Mouse (Mus musculus) CH12.LX (cell line): ENCODE data around the gene Cnksr1. TPM values are rescaled to one million over a fixed set of nuclear protein-coding genes. Genes with fewer than 3 reads are reported as not detected.
A peak's percentile ranks its signal among the peaks of the same experiment; 100 is the strongest.

ENCODE experiments used
- DNase-seq: peaks from one replicate; pipeline ENCODE4 v3.0.0-alpha.2; 2013; ENCODE audit errors: extremely low read depth
- H3K27ac ChIP-seq: 2 replicates; pipeline ENCODE4 v1.5.1; 2012; ENCODE audit warnings: low read depth, mild to moderate bottlenecking, control low read depth, moderate library complexity; ENCODE audit not compliant: insufficient read depth
- H3K27me3 ChIP-seq: replicated peaks from 2 replicates; pipeline ENCODE3; 2012; ENCODE audit warnings: inconsistent platforms
- H3K36me3 ChIP-seq, 2 experiments: replicated peaks in 1 of 2; 2 replicates each; pipeline versions ENCODE3 to v1.6.1; 2012; ENCODE audit warnings: inconsistent platforms in 1 of 2, low read length in 1 of 2, mild to moderate bottlenecking in 1 of 2, mixed read lengths in 1 of 2, moderate library complexity in 1 of 2; ENCODE audit not compliant: control insufficient read depth in 1 of 2, insufficient read depth in 1 of 2
- H3K4me1 ChIP-seq, 2 experiments: 2 replicates each; pipeline ENCODE4 v1.6.1; 2012; ENCODE audit warnings: inconsistent platforms in 1 of 2, moderate library complexity in 1 of 2; ENCODE audit not compliant: insufficient read depth in 2 of 2, control insufficient read depth in 1 of 2
- H3K4me2 ChIP-seq: 2 replicates; pipeline ENCODE4 v1.6.1; 2012; ENCODE audit warnings: low read depth, mild to moderate bottlenecking, control low read depth; ENCODE audit not compliant: poor library complexity, insufficient read depth, severe bottlenecking
- H3K4me3 ChIP-seq, 3 experiments: fragments of 150-350 bp in 1 of 3; sonication (generic) in 1 of 3; replicated peaks in 1 of 3; 2 replicates each; pipeline versions ENCODE3 to v1.5.1; 2011 to 2012; ENCODE audit warnings: low read depth in 2 of 3, low read length in 2 of 3, mild to moderate bottlenecking in 2 of 3, moderate library complexity in 2 of 3, control low read depth in 1 of 3, improper control_type of control experiment in 1 of 3, inconsistent platforms in 1 of 3, mixed read lengths in 1 of 3; ENCODE audit not compliant: poor library complexity in 1 of 3
- H3K79me2 ChIP-seq: replicated peaks from 2 replicates; pipeline ENCODE4 v1.6.1; 2012; ENCODE audit warnings: mild to moderate bottlenecking, moderate library complexity; ENCODE audit not compliant: control insufficient read depth, poor library complexity, insufficient read depth, severe bottlenecking; ENCODE audit errors: extremely low read depth
- H3K9ac ChIP-seq: 2 replicates; pipeline ENCODE4 v1.6.1; 2012; ENCODE audit warnings: low read depth, mild to moderate bottlenecking, control low read depth, moderate library complexity; ENCODE audit not compliant: insufficient read depth
- H3K9me3 ChIP-seq: replicated peaks from 2 replicates; pipeline ENCODE3; 2012; ENCODE audit warnings: low read length, inconsistent platforms, mixed read lengths
- BHLHE40 ChIP-seq: IDR thresholded peaks from 2 replicates; pipeline ENCODE4 v1.6.1; 2011; ENCODE audit warnings: mild to moderate bottlenecking, low read depth, low read length, improper control_type of control experiment
- CHD2 ChIP-seq: IDR thresholded peaks from 2 replicates; pipeline ENCODE4 v1.6.1; 2011; ENCODE audit warnings: low read length, improper control_type of control experiment
- E2F4 ChIP-seq: IDR thresholded peaks from 2 replicates; pipeline ENCODE4 v1.6.1; 2011; ENCODE audit warnings: low read depth, low read length, improper control_type of control experiment; ENCODE audit not compliant: insufficient replicate concordance
- ELF1 ChIP-seq: IDR thresholded peaks from 2 replicates; pipeline ENCODE4 v1.6.1; 2014; ENCODE audit warnings: low read depth, mild to moderate bottlenecking, inconsistent platforms, low read length, improper control_type of control experiment
- ETS1 ChIP-seq: conservative IDR thresholded peaks from 2 replicates; pipeline ENCODE4 v1.6.1; 2012; ENCODE audit warnings: low read depth, mild to moderate bottlenecking, inconsistent platforms, low read length, improper control_type of control experiment, moderate library complexity
- HCFC1 ChIP-seq: IDR thresholded peaks from 2 replicates; pipeline ENCODE4 v1.6.1; 2012; ENCODE audit warnings: low read depth, mild to moderate bottlenecking, inconsistent platforms, low read length, improper control_type of control experiment
- JUND ChIP-seq: conservative IDR thresholded peaks from 2 replicates; pipeline ENCODE4 v1.6.1; 2011; ENCODE audit warnings: low read depth, low read length, improper control_type of control experiment
- KAT2A ChIP-seq: IDR thresholded peaks from 2 replicates; pipeline ENCODE4 v1.6.1; 2012; ENCODE audit warnings: low read length, improper control_type of control experiment, inconsistent platforms; ENCODE audit not compliant: insufficient replicate concordance
- MEF2A ChIP-seq: IDR thresholded peaks from 2 replicates; pipeline ENCODE4 v1.6.1; 2014; ENCODE audit warnings: low read depth, mild to moderate bottlenecking, inconsistent platforms, low read length, improper control_type of control experiment, borderline replicate concordance
- MYC ChIP-seq: IDR thresholded peaks from 2 replicates; pipeline ENCODE4 v1.6.1; 2011; ENCODE audit warnings: low read depth, mild to moderate bottlenecking, improper control_type of control experiment, low read length
- NELFE ChIP-seq: IDR thresholded peaks from 2 replicates; pipeline ENCODE4 v1.6.1; 2011; ENCODE audit warnings: low read depth, low read length, improper control_type of control experiment
- POLR2A ChIP-seq: IDR thresholded peaks from 2 replicates; pipeline ENCODE4 v1.6.1; 2011; ENCODE audit warnings: low read depth, mild to moderate bottlenecking, improper control_type of control experiment, low read length
- POLR2AphosphoS2 ChIP-seq: IDR thresholded peaks from 2 replicates; pipeline ENCODE4 v1.6.1; 2011; ENCODE audit warnings: low read depth, low read length, improper control_type of control experiment
- RAD21 ChIP-seq: IDR thresholded peaks from 2 replicates; pipeline ENCODE4 v1.6.1; 2011; ENCODE audit warnings: low read depth, mild to moderate bottlenecking, low read length, improper control_type of control experiment, moderate library complexity
- RCOR1 ChIP-seq: conservative IDR thresholded peaks from 2 replicates; pipeline ENCODE4 v1.6.1; 2012; ENCODE audit warnings: low read depth, mild to moderate bottlenecking, inconsistent platforms, low read length, improper control_type of control experiment
- SIN3A ChIP-seq: IDR thresholded peaks from 2 replicates; pipeline ENCODE4 v1.6.1; 2012; ENCODE audit warnings: low read length, improper control_type of control experiment, inconsistent platforms
- SMC3 ChIP-seq: IDR thresholded peaks from 2 replicates; pipeline ENCODE4 v1.6.1; 2011; ENCODE audit warnings: low read depth, low read length, improper control_type of control experiment
- TBP ChIP-seq: conservative IDR thresholded peaks from 2 replicates; pipeline ENCODE4 v1.6.1; 2011; ENCODE audit warnings: low read depth, low read length, improper control_type of control experiment
- TCF12 ChIP-seq: IDR thresholded peaks from 2 replicates; pipeline ENCODE4 v1.6.1; 2014; ENCODE audit warnings: low read depth, mild to moderate bottlenecking, inconsistent platforms, low read length, improper control_type of control experiment
- UBTF ChIP-seq: IDR thresholded peaks from 2 replicates; pipeline ENCODE4 v1.6.1; 2012; ENCODE audit warnings: low read depth, mild to moderate bottlenecking, inconsistent platforms, low read length, improper control_type of control experiment, moderate library complexity
- ZC3H11A ChIP-seq: IDR thresholded peaks from 2 replicates; pipeline ENCODE4 v1.6.1; 2012; ENCODE audit warnings: low read depth, mild to moderate bottlenecking, inconsistent platforms, low read length, improper control_type of control experiment
- ZKSCAN1 ChIP-seq: IDR thresholded peaks from 2 replicates; pipeline ENCODE4 v1.6.1; 2012; ENCODE audit warnings: low read depth, inconsistent platforms, low read length, improper control_type of control experiment, borderline replicate concordance
- dilution Hi-C: fragments of 300-500 bp; cut with MboI; formaldehyde crosslinking; loops from 2 replicates; pipeline ENCODE4 v1.14.3; 2020; ENCODE audit warnings: low sequenced_read_pairs; ENCODE audit not compliant: extremely low pct_unique_long_range_greater_than_20kb, extremely low pct_ligation_motif_present
- in situ Hi-C: fragments of 300-500 bp; cut with MboI; formaldehyde crosslinking; loops from 3 replicates; pipeline ENCODE4 v1.14.3; 2019; ENCODE audit warnings: low sequenced_read_pairs, low pct_ligation_motif_present, low pct_unique_long_range_greater_than_20kb, mixed read lengths
- polyA plus RNA-seq: library from polyadenylated mRNA; unstranded; fragments of >175 nt; gene quantifications from 2 replicates; pipeline ENCODE4 v1.2.1, GENCODE M21; 2012; ENCODE audit warnings: low read depth; ENCODE audit not compliant: insufficient read length
- total RNA-seq, 2 experiments: library from RNA; depleted of rRNA; stranded (reverse); fragments of 300-350 nt in 1 of 2; fragments of >200 nt in 1 of 2; gene quantifications; 2 replicates each; pipeline ENCODE4 v1.2.3; 2012 to 2014

The Cnksr1 gene
- total and polyA plus RNA-seq, 3 experiments = 0.13 to 0.16 TPM; not detected in 1

- Histone ChIP-seq H3K4me3 (no peak within 1 kb of the TSS), H3K9me3 (no peaks in the 10 kb centered on the region), H3K27me3 (no peaks in the 10 kb centered on the region), H3K4me2 (no peak within 1 kb of the TSS), H3K9ac (no peak within 1 kb of the TSS), H3K4me1 (peaks cover 3 to 11% of the 10 kb centered on the region in 2 experiments), H3K27ac (no peak within 1 kb of the TSS), H3K79me2 (no peaks in the 10 kb centered on the region), H3K36me3 (no peaks in the 10 kb centered on the region)
- no peak for DNase-seq
- TF ChIP-seq KAT2A = no peak
- TF ChIP-seq CHD2 = no peak
- no peak for TF ChIP-seq ZKSCAN1
- TF ChIP-seq POLR2AphosphoS2 = no peak
- no peak for TF ChIP-seq TBP
- no peak for TF ChIP-seq BHLHE40
- no peak for TF ChIP-seq ZC3H11A
- no peak for TF ChIP-seq ETS1
- no peak for TF ChIP-seq POLR2A
- TF ChIP-seq MEF2A = no peak
- TF ChIP-seq TCF12 = no peak
- dilution Hi-C loops (no loop called here), in situ Hi-C loops (no loop called here)
Observed at GRCm38 (mm10) chr4:134202904-134203303, 35.3 kb downstream of the Cnksr1 start, which contains the start of gene Gm7534. Gene Gm7534, minus strand, starts transcription at chr4:134203004.

- Histone ChIP-seq H3K9ac (no peak overlapping the region), H3K9me3 (no peaks in the 10 kb centered on the region), H3K4me3 (no peak overlapping the region), H3K79me2 (no peaks in the 10 kb centered on the region), H3K27ac (no peak overlapping the region), H3K4me2 (no peak overlapping the region), H3K27me3 (peaks cover 8% of the 10 kb centered on the region), H3K36me3 (no peaks in the 10 kb centered on the region), H3K4me1 (no peaks in the 10 kb centered on the region)
- no peak for DNase-seq
- TF ChIP-seq HCFC1 (no peak), E2F4 (no peak), UBTF (no peak)
- in situ Hi-C loops = no loop called here
- dilution Hi-C loops = no loop called here
Observed at GRCm38 (mm10) chr4:134199371-134199770, 38.8 kb downstream of the Cnksr1 start.

- in situ Hi-C loops (loop anchor here (5.0 to 10.0 kb wide), 2 partner anchors 41 to 51 kb away; partner anchors contain the start of gene Catsper4), dilution Hi-C loops (no loop called here)
- Histone ChIP-seq H3K9me3 (no peaks in the 10 kb centered on the region), H3K4me3 (peak overlapping the region; percentile 68 to 81 (median 79)), H3K9ac (peak overlapping the region; percentile 85), H3K79me2 (peaks cover 17% of the 10 kb centered on the region), H3K36me3 (peaks cover under 1 to 26% of the 10 kb centered on the region in 2 experiments), H3K4me2 (peak overlapping the region; percentile 83), H3K27me3 (peaks cover 2% of the 10 kb centered on the region), H3K27ac (no peak overlapping the region), H3K4me1 (peaks cover 0 to 17% of the 10 kb centered on the region in 2 experiments; a peak in 2 of 4 replicates)
- no peak for DNase-seq
- TF ChIP-seq CHD2 = no peak
- no peak for TF ChIP-seq MYC
- no peak for TF ChIP-seq ZC3H11A
- no peak for TF ChIP-seq NELFE
- TF ChIP-seq POLR2AphosphoS2 = no peak
- no peak for TF ChIP-seq SIN3A
- TF ChIP-seq ETS1 = no peak
- TF ChIP-seq SMC3 = no peak
- no peak for TF ChIP-seq ELF1
- TF ChIP-seq JUND = no peak
- no peak for TF ChIP-seq POLR2A
- no peak for TF ChIP-seq RCOR1
- no peak for TF ChIP-seq RAD21
- no peak for TF ChIP-seq HCFC1
- no peak for TF ChIP-seq UBTF
Observed at GRCm38 (mm10) chr4:134186268-134186667, 51.9 kb downstream of the Cnksr1 start.
